Mouse (Mus musculus) midbrain, embryonic 14.5 days (tissue): ENCODE data around the gene Peg10. TPM values are rescaled to one million over a fixed set of nuclear protein-coding genes. Genes with fewer than 3 reads are reported as not detected.
A peak's percentile ranks its signal among the peaks of the same experiment; 100 is the strongest.

Source experiments
- ATAC-seq: fragments of 200-750 bp; cut with Nextera tagmentation; 2 replicates; pipeline ENCODE4 v1.8.0; 2017; ENCODE audit warnings: moderate number of reproducible peaks, moderate library complexity; ENCODE audit not compliant: low FRiP score, low TSS enrichment
- DNase-seq: peaks from one replicate; pipeline ENCODE4 v3.0.0-alpha.2; 2015
- H3K27ac ChIP-seq: fragments of 300-500 bp; sonication (generic); replicated peaks from 2 replicates; pipeline ENCODE4 v1.5.1; 2014; ENCODE audit warnings: mild to moderate bottlenecking, low read depth, low read length, moderate library complexity
- H3K27me3 ChIP-seq: fragments of 300-500 bp; sonication (generic); 2 replicates; pipeline ENCODE4 v1.6.1; 2014; ENCODE audit warnings: low read length, control low read depth, mixed read lengths; ENCODE audit not compliant: control insufficient read depth, insufficient read depth
- H3K36me3 ChIP-seq: fragments of 300-500 bp; sonication (generic); 2 replicates; pipeline ENCODE4 v1.6.1; 2014; ENCODE audit warnings: low read length, control low read depth; ENCODE audit not compliant: control insufficient read depth, insufficient read depth
- H3K4me1 ChIP-seq: fragments of 300-500 bp; sonication (generic); 2 replicates; pipeline ENCODE4 v1.6.1; 2014; ENCODE audit warnings: mild to moderate bottlenecking, antibody characterized with exemption, low read length, control low read depth; ENCODE audit not compliant: control insufficient read depth, insufficient read depth
- H3K4me2 ChIP-seq: fragments of 300-500 bp; sonication (generic); 2 replicates; pipeline ENCODE4 v1.6.1; 2014; ENCODE audit warnings: mild to moderate bottlenecking, low read length, moderate library complexity
- H3K4me3 ChIP-seq: fragments of 300-500 bp; sonication (generic); replicated peaks from 2 replicates; pipeline ENCODE4 v1.5.1; 2014; ENCODE audit warnings: low read depth, low read length
- H3K9ac ChIP-seq: fragments of 300-500 bp; sonication (generic); replicated peaks from 2 replicates; pipeline ENCODE4 v1.6.1; 2014; ENCODE audit warnings: mild to moderate bottlenecking, low read length, moderate library complexity
- H3K9me3 ChIP-seq: fragments of 300-500 bp; sonication (generic); 2 replicates; pipeline ENCODE4 v1.6.1; 2016; ENCODE audit warnings: low read length, control low read depth, mixed read lengths; ENCODE audit not compliant: control insufficient read depth
- WGBS: fragments of 180-500 bp; shearing (Covaris S2); extraction: QIAGEN DNeasy Blood & Tissue Kit; methylation state at CpG from one replicate; pipeline ENCODE4 v1.1.7; 2014; 5-methylcytosine and 5-hydroxymethylcytosine counted together
- polyA plus RNA-seq: library from polyadenylated mRNA; unstranded; fragments of >200 nt; fragmentation: Nextera tagmentation; extraction: Ambion mirVana; gene quantifications from 2 replicates; pipeline ENCODE4 v1.2.1, GENCODE M21; 2014

Gene Peg10
- polyA plus RNA-seq, result 9.0 and 13.8 TPM in 2 replicates

- Histone ChIP-seq H3K9ac (peak within 1 kb of the TSS; percentile 81), H3K9me3 (peaks cover 19% of the 10 kb centered on the region), H3K4me3 (peak within 1 kb of the TSS; percentile 53), H3K27me3 (no peaks in the 10 kb centered on the region), H3K36me3 (no peaks in the 10 kb centered on the region), H3K27ac (peak within 1 kb of the TSS; percentile 88), H3K4me1 (0 out of 2 replicates have a peak, but pooled peaks cover 3% of the 10 kb centered on the region), H3K4me2 (peak within 1 kb of the TSS; percentile 65)
- WGBS, result 46% methylated on average over 38 of the region's 38 CpGs
- ATAC-seq, result peak; percentile 72
- DNase-seq, result peak; percentile 89
Measured at GRCm38 (mm10) chr6:4746696-4747439, at the start of gene Peg10, which contains the start of gene Sgce. Gene Peg10, plus strand, starts transcription at chr6:4747306. Gene Sgce, minus strand, starts transcription at chr6:4747207.

- Histone ChIP-seq H3K9ac (no peak overlapping the region), H3K4me3 (no peak overlapping the region), H3K27ac (no peak overlapping the region), H3K4me1 (no peaks in the 10 kb centered on the region), H3K36me3 (0 out of 2 replicates have a peak, but pooled peaks cover 4% of the 10 kb centered on the region), H3K4me2 (no peak overlapping the region), H3K27me3 (no peaks in the 10 kb centered on the region), H3K9me3 (no peaks in the 10 kb centered on the region)
- ATAC-seq, result no peak
- 92% methylated on average over 8 of the region's 8 CpGs for WGBS
- DNase-seq, result no peak
Measured at GRCm38 (mm10) chr6:4701641-4702040, 45.5 kb upstream of the Peg10 start.

GRCm38 (mm10) chr6:4703908-4704307 is 43.2 kb upstream of the Peg10 start:
- H3K4me3 ChIP-seq, result no peak overlapping the region
- H3K27ac ChIP-seq, result no peak overlapping the region
- ATAC-seq, result no peak
- H3K9me3 ChIP-seq, result no peaks in the 10 kb centered on the region
- H3K4me1 ChIP-seq, result no peaks in the 10 kb centered on the region
- no peak overlapping the region for H3K4me2 ChIP-seq
- 78% methylated on average over 7 of the region's 7 CpGs for WGBS
- H3K36me3 ChIP-seq, result peaks cover 5% of the 10 kb centered on the region; the same call in 1 of the 2 replicates
- no peak overlapping the region for H3K9ac ChIP-seq
- DNase-seq, result no peak
- no peaks in the 10 kb centered on the region for H3K27me3 ChIP-seq

- Histone ChIP-seq H3K4me3 (no peak overlapping the region), H3K36me3 (peaks cover 8% of the 10 kb centered on the region; the same call in 1 of the 2 replicates), H3K4me1 (no peaks in the 10 kb centered on the region), H3K27me3 (no peaks in the 10 kb centered on the region), H3K27ac (no peak overlapping the region), H3K9ac (no peak overlapping the region), H3K9me3 (no peaks in the 10 kb centered on the region), H3K4me2 (no peak overlapping the region)
- DNase-seq (no peak), ATAC-seq (no peak)
- 89% methylated on average over 5 of the region's 5 CpGs for WGBS
Measured at GRCm38 (mm10) chr6:4706415-4706814, 40.7 kb upstream of the Peg10 start.

GRCm38 (mm10) chr6:4708971-4709370 is 38.1 kb upstream of the Peg10 start:
- H3K9me3 ChIP-seq, result no peaks in the 10 kb centered on the region
- WGBS, result 94% methylated on average over 1 of the region's 1 CpGs
- H3K27me3 ChIP-seq, result no peaks in the 10 kb centered on the region
- H3K4me1 ChIP-seq, result no peaks in the 10 kb centered on the region
- no peak overlapping the region for H3K27ac ChIP-seq
- H3K36me3 ChIP-seq, result peaks cover 8% of the 10 kb centered on the region; the same call in 1 of the 2 replicates
- no peak overlapping the region for H3K9ac ChIP-seq
- ATAC-seq (no peak), DNase-seq (no peak)
- no peak overlapping the region for H3K4me2 ChIP-seq
- no peak overlapping the region for H3K4me3 ChIP-seq

- Histone ChIP-seq H3K4me2 (no peak overlapping the region), H3K4me1 (no peaks in the 10 kb centered on the region), H3K4me3 (no peak overlapping the region), H3K36me3 (no peaks in the 10 kb centered on the region), H3K27me3 (no peaks in the 10 kb centered on the region), H3K9me3 (no peaks in the 10 kb centered on the region), H3K27ac (no peak overlapping the region), H3K9ac (no peak overlapping the region)
- DNase-seq (no peak), ATAC-seq (no peak)
- WGBS, result 96% methylated on average over 2 of the region's 2 CpGs
Measured at GRCm38 (mm10) chr6:4716171-4716570, 30.9 kb upstream of the Peg10 start.

- no peak for ATAC-seq
- Histone ChIP-seq H3K27ac (no peak overlapping the region), H3K4me1 (peaks cover 5% of the 10 kb centered on the region), H3K27me3 (no peaks in the 10 kb centered on the region), H3K9ac (no peak overlapping the region), H3K9me3 (no peaks in the 10 kb centered on the region), H3K36me3 (no peaks in the 10 kb centered on the region), H3K4me2 (no peak overlapping the region), H3K4me3 (no peak overlapping the region)
- WGBS, result 87% methylated on average over 2 of the region's 2 CpGs
- no peak for DNase-seq
Measured at GRCm38 (mm10) chr6:4717344-4717743, 29.8 kb upstream of the Peg10 start.

- Histone ChIP-seq H3K4me3 (no peak overlapping the region), H3K27ac (peak overlapping the region; percentile 32; the same call in 1 of the 2 replicates), H3K9me3 (no peaks in the 10 kb centered on the region), H3K4me2 (no peak overlapping the region), H3K4me1 (peaks cover 12% of the 10 kb centered on the region), H3K36me3 (no peaks in the 10 kb centered on the region), H3K27me3 (no peaks in the 10 kb centered on the region), H3K9ac (no peak overlapping the region)
- 16% methylated on average over 6 of the region's 6 CpGs for WGBS
- ATAC-seq (no peak), DNase-seq (peak; percentile 64)
Measured at GRCm38 (mm10) chr6:4722142-4722541, 25.0 kb upstream of the Peg10 start.

GRCm38 (mm10) chr6:4722739-4723138 is 24.4 kb upstream of the Peg10 start:
- no peak overlapping the region; the same call in 1 of the 2 replicates for H3K27ac ChIP-seq
- DNase-seq (no peak), ATAC-seq (no peak)
- H3K27me3 ChIP-seq, result no peaks in the 10 kb centered on the region
- H3K36me3 ChIP-seq, result no peaks in the 10 kb centered on the region
- H3K9me3 ChIP-seq, result no peaks in the 10 kb centered on the region
- peaks cover 12% of the 10 kb centered on the region for H3K4me1 ChIP-seq
- no peak overlapping the region for H3K4me2 ChIP-seq
- no peak overlapping the region for H3K9ac ChIP-seq
- WGBS, result 71% methylated on average over 13 of the region's 13 CpGs
- H3K4me3 ChIP-seq, result no peak overlapping the region
